Mouse (Mus musculus) embryo, embryonic 11 days (tissue): ENCODE measurements around the gene Lmtk3.

Experiments
- DNase-seq: peaks from one replicate; pipeline ENCODE4 v3.0.0-alpha.2; 2015

Gene Lmtk3

GRCm38 (mm10) chr7:45783511-45784091, at the start of gene Lmtk3:
Gene Lmtk3 (plus strand): TSS chr7:45783738.
- peak; percentile 85 for DNase-seq

- peak; percentile 88 for DNase-seq
Measured at GRCm38 (mm10) chr7:45739162-45739763, 44.3 kb upstream of the Lmtk3 start.

DNA sequence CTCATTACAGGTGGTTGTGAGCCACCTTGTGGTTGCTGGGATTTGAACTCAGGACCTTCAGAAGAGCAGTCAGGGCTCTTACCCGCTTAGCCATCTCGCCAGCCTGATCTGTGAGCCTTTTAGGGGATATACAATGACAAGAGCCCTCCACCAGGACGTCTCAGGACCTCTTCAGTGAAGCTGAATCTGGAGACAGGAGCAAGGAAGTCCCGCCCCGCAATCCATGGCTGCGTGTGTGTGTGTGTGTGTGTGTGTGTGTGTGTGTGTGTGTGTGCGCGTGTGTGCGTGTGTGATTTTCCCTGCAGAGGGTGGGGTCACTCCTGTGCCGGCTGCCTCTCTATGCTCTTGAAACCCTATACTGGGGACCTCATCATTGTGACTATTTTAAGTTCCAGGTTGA, 43.7 kb upstream of the Lmtk3 start:
- no peak for DNase-seq

DNA sequence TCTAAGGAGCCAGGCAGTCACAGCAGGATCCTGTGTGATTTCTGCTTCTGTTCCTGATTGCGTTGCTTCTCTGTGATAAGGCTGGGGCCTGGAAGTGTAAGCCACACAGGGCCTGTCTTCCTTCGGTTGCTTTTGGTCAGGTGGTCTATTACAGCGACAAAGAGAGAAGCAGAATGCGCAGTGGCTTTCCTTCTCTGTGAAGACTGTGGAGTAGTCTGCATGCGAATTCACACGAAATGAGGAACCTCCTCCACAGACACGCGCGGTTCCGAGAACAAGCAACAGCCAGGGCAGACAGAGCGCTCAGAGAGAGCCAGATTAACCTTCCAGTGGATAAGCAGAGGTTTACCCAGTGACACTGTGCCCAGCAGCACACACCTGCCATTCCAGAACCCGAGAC, 42.2 kb upstream of the Lmtk3 start:
- no peak for DNase-seq

GRCm38 (mm10) chr7:45741777-45742176, 41.8 kb upstream of the Lmtk3 start:
- DNase-seq: no peak

GRCm38 (mm10) chr7:45742338-45742737, 41.2 kb upstream of the Lmtk3 start:
- DNase-seq: no peak

- peak; percentile 75 for DNase-seq
Measured at GRCm38 (mm10) chr7:45744387-45744786, 39.2 kb upstream of the Lmtk3 start.

DNA sequence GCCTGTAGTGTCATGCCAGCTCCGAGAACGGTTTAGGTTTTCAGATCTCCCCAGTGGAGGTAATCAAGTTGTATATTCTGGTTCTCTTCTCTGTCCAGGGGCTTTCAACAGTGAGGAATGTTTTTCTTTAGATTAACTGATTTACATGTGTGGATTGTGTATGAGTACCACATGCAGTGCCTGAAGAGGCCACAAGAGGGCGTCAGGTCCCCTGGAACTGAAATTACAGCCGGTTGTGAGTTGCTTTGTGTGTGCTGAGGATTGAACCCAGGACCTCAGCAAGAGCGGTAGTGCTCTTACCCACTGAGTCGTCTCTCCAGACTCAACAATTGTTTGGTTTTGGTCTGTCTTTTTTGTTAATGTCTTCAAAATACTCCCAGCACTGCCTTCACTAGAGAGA, 37.0 kb upstream of the Lmtk3 start:
- DNase-seq: no peak

DNA sequence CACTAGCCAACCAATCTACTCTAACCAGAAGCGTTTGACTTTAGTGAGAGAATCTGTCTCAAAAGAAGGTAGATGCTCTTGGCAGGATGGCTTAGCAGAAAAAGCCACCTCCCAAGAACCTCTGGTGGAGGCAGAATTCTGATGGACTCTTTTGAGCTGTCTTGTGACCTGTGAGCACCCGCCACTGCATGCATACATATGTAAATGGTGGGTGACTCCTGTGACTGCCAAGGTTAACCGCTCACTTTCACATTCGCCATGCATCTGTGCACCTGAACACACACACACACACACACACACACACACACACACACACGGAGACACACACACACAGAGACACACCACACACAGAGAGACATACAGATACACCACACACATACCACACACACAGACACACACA, 36.1 kb upstream of the Lmtk3 start:
- DNase-seq: no peak

DNA sequence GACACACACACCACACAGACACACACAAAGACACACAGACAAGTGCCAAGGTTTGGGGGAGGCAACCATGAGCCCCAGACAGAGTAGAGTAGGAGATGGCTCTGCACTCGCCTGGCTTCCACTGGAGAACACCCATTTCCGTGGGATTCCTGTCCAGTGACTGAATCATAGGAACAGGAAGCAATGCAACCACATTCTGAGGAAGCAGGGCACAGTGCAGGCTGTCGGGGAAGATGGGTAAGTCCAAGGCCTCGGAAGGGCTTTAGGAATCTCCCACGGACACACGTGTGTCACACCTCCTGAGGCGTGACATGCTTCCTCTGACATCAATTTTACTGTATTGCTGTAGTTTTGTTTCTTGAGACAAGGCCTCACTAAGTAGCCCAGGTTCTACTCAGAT, 35.4 kb upstream of the Lmtk3 start:
- no peak for DNase-seq

GRCm38 (mm10) chr7:45749401-45749800, 34.1 kb upstream of the Lmtk3 start:
- no peak for DNase-seq

- no peak for DNase-seq
Measured at GRCm38 (mm10) chr7:45750162-45750561, 33.4 kb upstream of the Lmtk3 start.

GRCm38 (mm10) chr7:45755703-45756102, 27.8 kb upstream of the Lmtk3 start:
- DNase-seq: no peak

- DNase-seq: peak; percentile 36
Measured at GRCm38 (mm10) chr7:45759400-45759799, 24.1 kb upstream of the Lmtk3 start.

GRCm38 (mm10) chr7:45760151-45760550, 23.4 kb upstream of the Lmtk3 start:
- no peak for DNase-seq

DNA sequence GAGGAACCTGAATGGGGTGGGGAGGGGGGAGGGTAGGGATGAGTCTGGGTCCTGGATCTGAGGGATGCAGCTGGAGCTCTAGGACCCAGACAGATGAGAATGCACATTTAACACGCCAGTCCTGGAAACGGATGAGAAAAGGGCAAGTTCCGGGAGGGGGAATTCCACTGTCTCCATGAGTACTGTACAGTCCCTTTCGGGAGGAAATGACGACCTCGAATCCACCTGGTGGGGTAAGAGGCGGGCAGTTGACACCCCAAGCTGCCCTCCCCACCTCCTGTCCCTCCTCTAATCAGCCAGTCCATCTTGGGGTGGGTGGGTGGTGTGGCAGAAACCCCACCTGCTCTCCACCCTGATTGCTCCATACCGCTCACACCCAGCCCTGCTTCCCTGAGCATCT, 17.5 kb upstream of the Lmtk3 start:
- no peak for DNase-seq

- DNase-seq: no peak
Measured at GRCm38 (mm10) chr7:45766764-45767163, 16.8 kb upstream of the Lmtk3 start.

- no peak for DNase-seq
Measured at GRCm38 (mm10) chr7:45767500-45767899, 16.0 kb upstream of the Lmtk3 start.

DNA sequence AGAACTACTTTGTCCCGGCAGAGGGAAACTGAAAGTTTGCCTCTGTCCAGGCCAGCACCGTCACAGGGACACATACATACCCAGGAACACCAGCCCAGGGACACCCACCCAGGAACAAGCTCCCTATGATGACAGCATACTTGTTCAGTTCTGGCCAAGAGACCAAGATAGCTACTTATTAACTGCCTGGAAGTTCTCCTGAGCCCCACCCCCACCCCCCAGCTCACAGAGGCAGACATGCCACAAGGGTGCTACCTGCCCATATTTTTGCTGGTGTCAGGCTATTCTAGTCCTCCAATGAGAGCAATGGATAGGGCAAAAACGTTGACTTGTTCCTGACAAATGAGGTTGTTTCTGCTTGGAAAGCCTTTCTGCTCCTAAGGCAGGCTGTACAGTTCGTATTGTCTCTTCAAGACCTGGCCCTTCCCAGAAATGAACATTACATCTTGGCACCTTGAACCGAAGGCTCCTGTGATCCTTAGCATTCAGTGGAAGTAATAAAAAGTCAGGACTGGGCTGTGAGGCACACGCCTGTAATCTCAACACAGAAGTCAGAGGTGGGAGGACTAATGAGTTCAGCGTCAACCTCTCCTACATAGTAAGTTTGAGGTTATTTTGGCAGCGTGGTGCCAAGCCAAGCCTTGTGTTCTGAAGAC, 13.0 kb upstream of the Lmtk3 start:
- no peak for DNase-seq

DNA sequence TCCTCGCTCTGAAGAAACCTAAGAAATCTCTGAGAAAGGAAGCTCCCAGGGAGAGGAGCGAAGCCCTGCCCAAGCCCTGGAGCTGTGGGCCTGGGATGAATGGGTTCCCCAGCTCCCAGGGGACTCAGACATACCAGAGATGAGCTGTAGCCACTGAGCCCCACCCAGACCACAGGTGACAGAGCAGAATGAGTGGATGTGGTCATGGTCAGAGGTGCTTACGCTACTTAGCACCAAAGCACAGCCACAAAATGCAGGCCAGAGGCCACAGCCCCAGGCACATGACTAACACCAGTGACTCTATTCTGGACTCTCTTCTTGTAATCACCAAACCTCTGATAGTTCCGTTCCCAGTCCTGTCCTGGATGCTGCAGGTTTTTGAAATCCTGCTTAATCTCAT, 12.4 kb upstream of the Lmtk3 start:
- DNase-seq: no peak

- DNase-seq: no peak
Measured at GRCm38 (mm10) chr7:45775237-45775636, 8.3 kb upstream of the Lmtk3 start.

- peak; percentile 28 for DNase-seq
Measured at GRCm38 (mm10) chr7:45779081-45779641, 4.4 kb upstream of the Lmtk3 start.

DNA sequence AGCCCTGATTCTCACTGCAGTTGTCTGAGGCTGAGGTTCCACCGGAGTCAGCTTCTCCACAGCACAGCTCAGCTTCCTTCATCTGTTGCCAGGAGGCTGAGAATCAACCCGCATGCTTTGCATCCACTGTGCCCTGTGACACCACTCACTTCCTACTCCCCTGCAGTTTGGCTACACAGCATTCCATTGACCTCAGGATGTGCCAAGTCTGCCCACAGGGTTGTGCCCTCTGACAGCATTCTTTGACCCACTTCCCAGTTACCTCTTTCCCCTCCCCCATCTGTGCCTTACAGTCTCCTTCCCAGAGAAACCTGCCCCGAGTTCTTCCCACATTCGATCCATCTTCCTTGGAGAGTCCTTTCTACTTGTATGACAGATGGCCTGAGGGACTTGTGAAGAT, 1.3 kb upstream of the Lmtk3 start:
- no peak for DNase-seq
